Mouse (Mus musculus): Measurements from ENCODE around the gene Gorasp2. TPM values are rescaled to one million over a fixed set of nuclear protein-coding genes. Genes with fewer than 3 reads are reported as not detected.

The Gorasp2 gene
- 10 to 100 TPM; 40.2 to 43.9 TPM for polyA plus RNA-seq (2017; shearing (Covaris generic))

GRCm38 (mm10) chr2:70660887-70661714 lies at the start of gene Gorasp2:
TSS of gene Gorasp2 (plus strand) at chr2:70661576.
- peak; percentile 93 for ATAC-seq

GRCm38 (mm10) chr2:70614745-70615351 lies 46.5 kb upstream of the Gorasp2 start:
- no peak for ATAC-seq

GRCm38 (mm10) chr2:70616076-70616475 lies 45.3 kb upstream of the Gorasp2 start:
- ATAC-seq, result no peak

GRCm38 (mm10) chr2:70616617-70617016 lies 44.8 kb upstream of the Gorasp2 start:
- no peak for ATAC-seq

- no peak for ATAC-seq
Measured at GRCm38 (mm10) chr2:70619232-70619835, 42.0 kb upstream of the Gorasp2 start.

GRCm38 (mm10) chr2:70620225-70620624 lies 41.2 kb upstream of the Gorasp2 start:
- ATAC-seq, result no peak

GRCm38 (mm10) chr2:70622244-70622643 lies 39.1 kb upstream of the Gorasp2 start:
- no peak for ATAC-seq

GRCm38 (mm10) chr2:70625761-70626160 lies 35.6 kb upstream of the Gorasp2 start:
- no peak for ATAC-seq

- no peak for ATAC-seq
Measured at GRCm38 (mm10) chr2:70628397-70628796, 33.0 kb upstream of the Gorasp2 start.

- no peak for ATAC-seq
Measured at GRCm38 (mm10) chr2:70629339-70629761, 32.0 kb upstream of the Gorasp2 start.

- ATAC-seq, result no peak
Measured at GRCm38 (mm10) chr2:70629921-70630320, 31.5 kb upstream of the Gorasp2 start.

- no peak for ATAC-seq
Measured at GRCm38 (mm10) chr2:70631321-70631720, 30.1 kb upstream of the Gorasp2 start.

GRCm38 (mm10) chr2:70632412-70632811 lies 29.0 kb upstream of the Gorasp2 start:
- ATAC-seq, result no peak

GRCm38 (mm10) chr2:70634028-70634690 lies 27.2 kb upstream of the Gorasp2 start:
- no peak for ATAC-seq

- ATAC-seq, result no peak
Measured at GRCm38 (mm10) chr2:70640968-70641367, 20.4 kb upstream of the Gorasp2 start.

- no peak for ATAC-seq
Measured at GRCm38 (mm10) chr2:70642971-70643565, 18.3 kb upstream of the Gorasp2 start.

- ATAC-seq, result no peak
Measured at GRCm38 (mm10) chr2:70645266-70645780, 16.1 kb upstream of the Gorasp2 start.

GRCm38 (mm10) chr2:70647681-70648080 lies 13.7 kb upstream of the Gorasp2 start:
- ATAC-seq, result no peak

- no peak for ATAC-seq
Measured at GRCm38 (mm10) chr2:70648271-70648670, 13.1 kb upstream of the Gorasp2 start.

- no peak for ATAC-seq
Measured at GRCm38 (mm10) chr2:70649471-70649870, 11.9 kb upstream of the Gorasp2 start.

GRCm38 (mm10) chr2:70651820-70652219 lies 9.6 kb upstream of the Gorasp2 start:
- no peak for ATAC-seq

- ATAC-seq, result no peak
Measured at GRCm38 (mm10) chr2:70657083-70657482, 4.3 kb upstream of the Gorasp2 start.
